Mouse (Mus musculus) hindbrain, embryonic 11.5 days (tissue): ENCODE results near the gene Glyr1. TPM values are rescaled to one million over a fixed set of nuclear protein-coding genes. Genes with fewer than 3 reads are reported as not detected.

Experiments used
- polyA plus RNA-seq: library from polyadenylated mRNA; unstranded; fragments of >200 nt; fragmentation: Nextera tagmentation; extraction: Ambion mirVana; gene quantifications from 2 replicates; pipeline ENCODE4 v1.2.1, GENCODE M21; 2014

Glyr1 gene
- polyA plus RNA-seq, 1 experiment from 2014 or later: 112 TPM

Other genes with a start within 250 kb of the Glyr1 start
- 0.11 and 0.17 TPM in 2 replicates for gene 4930562C15Rik, start 214.4 kb downstream of the Glyr1 start, polyA plus RNA-seq
- gene Ubald1, start 169.5 kb downstream of the Glyr1 start, polyA plus RNA-seq: 26.1 and 28.9 TPM in 2 replicates
- gene Mgrn1, start 163.6 kb downstream of the Glyr1 start, polyA plus RNA-seq: 61.3 and 68.8 TPM in 2 replicates
- 131 and 138 TPM in 2 replicates for gene Nudt16l1, start 111.1 kb downstream of the Glyr1 start, polyA plus RNA-seq
- 41.1 and 46.6 TPM in 2 replicates for gene Anks3, start 85.7 kb downstream of the Glyr1 start, polyA plus RNA-seq
- gene Sept12, start 52.0 kb downstream of the Glyr1 start, polyA plus RNA-seq: not detected in 2 replicates
- gene Smim22, start 42.6 kb downstream of the Glyr1 start, polyA plus RNA-seq: 3.5 and 4.5 TPM in 2 replicates
- 74.1 and 84.9 TPM in 2 replicates for gene Rogdi, start 36.3 kb downstream of the Glyr1 start, polyA plus RNA-seq
- gene Ubn1, start 194 bp upstream of the Glyr1 start, polyA plus RNA-seq: 23.4 and 25.1 TPM in 2 replicates
- 0.81 and 1.2 TPM in 2 replicates for gene Ppl, start 82.6 kb upstream of the Glyr1 start, polyA plus RNA-seq
- gene Sec14l5, start 97.2 kb upstream of the Glyr1 start, polyA plus RNA-seq: 0.54 and 0.62 TPM in 2 replicates
- gene Nagpa, start 154.1 kb upstream of the Glyr1 start, polyA plus RNA-seq: 9.8 and 10.4 TPM in 2 replicates
- gene AU021092, start 172.4 kb upstream of the Glyr1 start, polyA plus RNA-seq: 5.3 and 7.0 TPM in 2 replicates
- gene Alg1, start 183.8 kb upstream of the Glyr1 start, polyA plus RNA-seq: 25.5 and 28.1 TPM in 2 replicates
- gene Eef2kmt, start 206.1 kb upstream of the Glyr1 start, polyA plus RNA-seq: 13.0 and 14.5 TPM in 2 replicates